Mouse (Mus musculus) left cerebral cortex, adult 18-20 months (tissue): Measurements from ENCODE around the gene Ceacam19. TPM values are rescaled to one million over a fixed set of nuclear protein-coding genes. Genes with fewer than 3 reads are reported as not detected.
"Not testable (repeated sequence)": the region's sequence is repeated elsewhere in the genome, so short reads cannot be mapped to it uniquely, and the experiment has no call there.

Experiments used
- DNase-seq, 2 experiments: peaks; one replicate each; pipeline ENCODE4 v3.0.0; 2021 to 2022; ENCODE audit warnings: low spot score in 2 of 2, mixed read lengths in 1 of 2
- long read RNA-seq, 2 experiments: library from polyadenylated mRNA; stranded (forward); transcript quantifications; one replicate each; pipeline ENCODE4 v2.0.0; 2021
- total RNA-seq, 2 experiments: library from RNA; stranded (reverse); gene quantifications; 2 replicates each; pipeline ENCODE4 v1.2.3; 2021

The Ceacam19 gene
- total RNA-seq: not detected
- long read RNA-seq, experiment 1: 0 reads
- long read RNA-seq, experiment 2: 0 reads

- no peak for DNase-seq
Observed at GRCm38 (mm10) chr7:19887849-19888248, at the start of gene Ceacam19. Gene Ceacam19, minus strand, starts transcription at chr7:19887965.

DNA sequence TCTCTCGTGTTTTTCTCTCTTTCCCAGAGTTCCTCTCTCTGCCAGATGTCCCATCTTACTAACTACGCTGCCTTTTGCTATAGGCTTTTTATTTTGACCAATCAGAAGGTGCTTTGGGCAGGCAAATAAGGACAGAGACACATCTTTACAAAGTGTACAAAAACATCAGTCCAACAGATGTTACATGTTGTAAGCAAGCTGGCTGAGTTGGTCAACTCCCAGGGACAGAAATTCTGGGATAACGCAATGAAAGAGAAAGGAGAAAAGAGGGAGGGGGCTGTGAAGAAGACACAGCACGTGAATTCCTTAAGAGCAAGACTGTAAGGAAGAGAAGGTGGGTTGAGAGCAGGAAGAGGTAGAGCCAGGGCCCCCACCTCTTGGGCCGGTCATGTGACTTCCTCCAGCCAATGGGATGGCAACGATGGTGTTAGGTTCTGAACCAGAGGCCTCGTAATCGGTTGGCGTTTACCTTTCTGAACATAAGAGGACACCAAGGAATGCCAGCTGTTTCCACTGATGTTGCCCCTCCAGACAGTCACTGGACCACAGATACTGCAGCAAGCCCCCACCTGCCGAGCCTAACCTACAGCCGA, 49.6 kb upstream of the Ceacam19 start:
- DNase-seq: no peak

- no peak for DNase-seq
Observed at GRCm38 (mm10) chr7:19935961-19936360, 48.2 kb upstream of the Ceacam19 start.

DNA sequence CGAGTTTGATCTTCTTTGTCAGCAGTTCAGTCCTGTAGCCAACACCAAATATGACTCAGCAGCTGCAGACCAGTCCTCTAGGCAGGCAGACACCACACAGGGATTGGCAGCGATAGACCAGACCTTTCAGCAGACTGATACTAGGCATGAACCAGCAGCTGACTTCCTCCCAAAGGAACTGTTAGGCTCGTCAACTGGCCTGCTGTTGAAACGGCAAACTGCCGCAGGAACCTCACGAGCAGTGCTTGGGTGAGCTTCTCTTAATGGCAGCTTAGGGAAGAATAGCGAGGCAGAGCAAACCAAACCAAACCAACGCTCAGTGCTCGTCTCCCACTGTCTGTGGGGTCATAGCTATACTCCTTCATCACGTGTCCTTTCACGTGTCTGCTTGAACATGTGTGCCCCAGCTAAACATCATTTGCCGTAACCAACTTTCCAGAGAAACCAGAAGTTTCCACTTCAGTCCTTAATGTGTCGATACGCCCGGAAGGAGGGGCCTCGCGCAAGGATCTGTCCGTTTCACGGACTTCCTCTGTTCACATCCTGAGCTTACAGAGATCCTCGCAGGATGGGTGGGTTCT, 47.5 kb upstream of the Ceacam19 start:
- DNase-seq: no peak

DNA sequence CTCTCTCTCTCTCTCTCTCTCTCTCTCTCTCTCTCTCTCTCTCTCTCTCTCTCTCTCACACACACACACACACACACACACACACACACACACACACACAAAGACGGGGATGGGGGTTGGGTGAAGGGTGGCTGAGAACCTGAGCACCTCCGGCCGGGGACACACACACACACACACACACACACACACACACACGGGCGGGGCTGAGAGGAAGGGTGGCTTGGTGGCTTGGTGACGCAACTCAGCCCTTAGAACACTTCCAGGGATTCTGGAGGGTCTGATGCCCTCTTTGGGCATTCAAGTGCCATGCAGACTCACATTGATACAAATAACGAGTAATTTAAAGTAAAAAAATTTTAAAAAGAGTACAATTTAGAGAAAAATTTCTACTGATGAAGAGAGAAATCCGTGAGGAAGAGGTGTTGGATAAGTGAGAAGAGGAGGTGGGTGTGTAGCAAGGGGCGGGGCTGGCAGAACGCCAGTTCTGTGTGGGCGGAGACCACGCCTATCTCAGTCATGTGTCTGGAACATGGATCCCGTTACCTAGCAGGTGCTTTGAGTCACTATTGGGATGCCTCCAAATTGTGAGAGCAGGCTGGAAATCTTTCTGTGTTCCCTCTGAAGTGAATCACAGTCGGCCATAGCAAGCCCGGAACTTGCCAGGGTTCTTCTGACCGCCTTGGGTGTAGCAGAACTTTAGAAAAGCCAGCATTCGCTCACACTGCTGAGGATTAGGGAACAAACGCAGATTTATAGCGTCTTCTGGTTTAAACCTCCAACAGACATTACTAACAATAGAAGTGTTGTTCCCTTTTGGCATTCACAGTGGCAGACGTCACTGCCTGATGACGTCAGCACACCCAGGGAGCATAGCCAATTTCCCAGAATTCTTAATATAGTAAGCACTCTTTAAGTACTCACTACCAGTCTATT, 45.4 kb upstream of the Ceacam19 start:
- peak; percentile 82 to 85 for DNase-seq

DNA sequence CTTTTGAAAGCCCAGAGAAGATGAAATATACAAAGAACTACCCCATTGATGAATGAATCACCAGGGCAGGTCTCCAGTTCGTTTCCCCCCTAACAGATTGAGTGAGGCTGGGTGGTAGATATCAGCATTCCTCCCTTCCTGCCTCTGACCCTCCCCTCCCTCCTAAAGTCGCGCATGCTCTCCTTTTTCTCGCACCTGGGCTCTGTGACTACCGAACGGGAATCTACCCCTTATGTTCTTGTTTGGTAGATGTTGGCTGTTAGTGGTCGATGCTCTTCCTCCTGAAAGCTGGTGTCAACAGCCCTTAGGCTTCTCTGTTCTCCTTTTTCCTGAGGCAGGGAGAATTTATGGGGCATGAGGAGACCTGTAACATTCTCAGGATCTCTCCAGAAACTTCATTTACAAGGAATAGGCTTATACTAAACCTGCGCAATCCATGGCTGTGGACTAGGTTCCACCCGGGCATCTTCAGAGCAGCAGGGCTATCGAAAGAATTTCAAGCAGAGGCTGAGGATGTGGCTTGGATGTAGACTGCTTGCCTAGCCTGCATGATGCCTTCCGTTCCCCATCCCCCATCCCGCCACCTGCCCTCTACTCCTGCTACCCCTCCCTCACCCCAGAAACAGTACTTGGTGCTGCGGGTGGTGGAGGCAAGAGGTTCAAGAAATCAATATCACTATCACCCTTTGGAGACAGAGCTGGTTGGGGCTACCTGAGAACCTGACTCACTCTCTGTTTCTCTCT, 44.5 kb upstream of the Ceacam19 start:
- DNase-seq: no peak

- DNase-seq: not testable (repeated sequence)
Observed at GRCm38 (mm10) chr7:19930481-19930880, 42.7 kb upstream of the Ceacam19 start.

- no peak for DNase-seq
Observed at GRCm38 (mm10) chr7:19928486-19928885, 40.7 kb upstream of the Ceacam19 start.

DNA sequence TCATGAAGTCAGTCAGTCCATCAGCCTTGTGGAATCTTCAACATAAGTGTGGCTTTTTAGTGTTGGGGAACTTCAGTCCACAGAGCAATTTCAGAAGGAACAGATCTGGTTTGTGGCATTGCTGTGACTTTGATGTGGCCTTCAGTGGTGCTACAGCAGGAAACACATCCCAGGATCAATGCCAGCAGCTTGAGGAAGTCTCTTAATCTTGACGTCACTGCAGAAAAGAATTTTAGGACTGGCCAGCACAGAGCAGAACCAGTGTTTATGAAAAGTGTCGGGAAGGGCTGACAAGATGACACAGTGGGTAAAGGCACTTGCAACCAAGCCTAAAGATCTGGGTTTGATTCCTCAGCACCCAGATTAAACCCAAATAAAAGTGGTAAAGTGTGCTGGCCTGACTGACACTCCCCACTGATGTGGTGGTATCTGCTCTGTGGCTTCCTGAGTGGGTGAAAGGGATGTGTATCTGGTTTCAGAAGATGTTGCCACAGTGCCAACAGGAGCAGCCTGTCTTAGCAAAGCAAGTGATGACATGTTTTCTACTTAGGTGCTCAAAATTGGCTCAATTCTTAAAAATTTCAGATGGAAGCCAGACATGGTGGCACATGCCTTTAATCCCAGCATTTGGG, 39.2 kb upstream of the Ceacam19 start:
- DNase-seq: no peak

- no peak for DNase-seq
Observed at GRCm38 (mm10) chr7:19925376-19925775, 37.6 kb upstream of the Ceacam19 start.

GRCm38 (mm10) chr7:19923797-19924196, 36.0 kb upstream of the Ceacam19 start:
- no peak for DNase-seq

GRCm38 (mm10) chr7:19923354-19923753, 35.6 kb upstream of the Ceacam19 start:
- no peak for DNase-seq

- peak; percentile 72 to 75 for DNase-seq
Observed at GRCm38 (mm10) chr7:19920506-19921261, 32.9 kb upstream of the Ceacam19 start, which contains the start of gene Pvr. Gene Pvr, minus strand, starts transcription at chr7:19921160.

DNA sequence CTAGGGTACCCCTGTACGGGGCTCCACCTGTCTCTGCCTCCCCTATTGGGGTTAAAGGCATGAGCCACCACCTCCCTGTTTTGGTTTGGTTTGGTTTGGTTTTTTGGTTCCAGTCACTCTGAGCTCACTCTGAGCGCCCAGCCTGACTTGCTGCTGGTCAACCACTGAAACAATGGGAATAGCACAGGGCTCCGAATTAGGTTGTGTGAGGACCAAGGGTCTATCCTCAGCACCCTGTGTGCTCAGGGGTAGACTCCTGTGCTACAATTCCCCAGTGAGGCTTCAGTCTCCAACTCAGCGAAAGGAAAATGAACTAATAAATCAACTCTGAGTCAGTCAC, 32.4 kb upstream of the Ceacam19 start:
- no peak for DNase-seq

GRCm38 (mm10) chr7:19914558-19914957, 26.8 kb upstream of the Ceacam19 start:
- DNase-seq: no peak

DNA sequence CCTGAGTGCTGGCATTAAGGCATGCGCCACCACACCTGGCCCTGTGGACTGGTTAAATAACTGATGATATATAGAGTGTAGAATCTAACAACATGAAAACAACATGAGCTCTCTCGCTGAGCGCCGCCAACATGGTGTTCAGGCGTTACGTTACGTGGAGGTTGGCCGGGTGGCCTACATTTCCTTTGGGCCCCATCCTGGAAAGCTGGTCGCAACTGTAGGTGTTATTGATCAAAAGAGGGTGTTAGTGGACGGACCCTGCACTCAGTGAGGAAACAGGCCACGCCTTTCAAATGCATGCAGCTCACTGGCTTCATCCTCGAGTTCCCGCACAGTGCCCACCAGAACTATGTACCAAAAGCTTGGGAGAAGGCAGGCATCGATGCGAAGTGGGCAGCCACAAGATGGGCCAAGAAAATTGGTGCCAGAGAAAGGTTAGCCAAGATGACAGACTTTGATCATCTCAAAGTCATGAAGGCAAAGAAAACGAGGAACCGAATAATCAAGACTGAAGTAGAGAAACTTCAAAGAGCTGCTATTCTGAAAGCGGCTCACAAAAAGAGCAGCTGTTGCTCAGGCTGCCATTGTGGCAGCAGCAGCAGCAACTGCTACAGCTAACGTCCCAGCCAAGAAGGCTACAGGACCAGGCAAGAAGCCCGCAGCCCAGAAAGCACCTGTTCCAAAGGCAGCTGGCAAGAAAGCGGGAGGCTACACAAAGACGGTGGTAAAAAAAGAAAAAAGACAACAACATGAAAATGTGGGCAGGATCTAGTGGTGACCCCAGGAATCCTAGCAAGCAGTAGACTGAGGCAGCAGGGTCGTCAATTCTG, 24.1 kb upstream of the Ceacam19 start:
- DNase-seq: no peak

DNA sequence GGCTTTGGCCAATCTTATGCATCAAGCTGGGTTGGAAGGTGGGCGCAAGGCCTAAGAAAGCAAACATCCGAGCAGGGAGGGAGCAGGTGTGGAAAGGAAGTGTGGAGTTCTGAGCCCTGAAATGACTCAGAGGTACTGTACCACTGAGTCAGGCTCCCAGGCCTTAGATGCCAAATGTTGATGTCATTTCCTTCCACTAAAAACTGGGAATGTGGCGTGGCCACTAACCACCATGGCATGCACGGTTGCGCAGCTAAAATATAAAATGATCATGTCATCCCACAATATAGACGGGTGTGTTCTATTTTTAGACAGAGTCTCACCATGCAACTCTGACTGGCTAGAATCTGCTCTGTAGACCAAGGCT, 23.5 kb upstream of the Ceacam19 start:
- DNase-seq: no peak

- DNase-seq: peak; percentile 79 to 85
Observed at GRCm38 (mm10) chr7:19910421-19911291, 22.9 kb upstream of the Ceacam19 start.
